Mouse (Mus musculus) lung, embryonic 16.5 days (tissue): Measurements from ENCODE around the gene BC028528. TPM values are rescaled to one million over a fixed set of nuclear protein-coding genes. Genes with fewer than 3 reads are reported as not detected.
"Not testable (repeated sequence)": the region's sequence is repeated elsewhere in the genome, so short reads cannot be mapped to it uniquely, and the experiment has no call there.

ENCODE experiments used
- ATAC-seq: fragments of 200-750 bp; cut with Nextera tagmentation; 2 replicates; pipeline ENCODE4 v1.8.0; 2017; ENCODE audit warnings: low read depth, mild to moderate bottlenecking, moderate library complexity
- H3K27ac ChIP-seq: fragments of 300-500 bp; sonication (generic); 2 replicates; pipeline ENCODE4 v1.5.1; 2014; ENCODE audit warnings: mild to moderate bottlenecking, control low read depth, low read length
- H3K27me3 ChIP-seq: fragments of 300-500 bp; sonication (generic); 2 replicates; pipeline ENCODE4 v1.6.1; 2014; ENCODE audit warnings: low read depth, low read length, mixed read lengths; ENCODE audit not compliant: control insufficient read depth, insufficient read depth
- H3K36me3 ChIP-seq: fragments of 300-500 bp; sonication (generic); 2 replicates; pipeline ENCODE4 v1.6.1; 2014; ENCODE audit warnings: low read length; ENCODE audit not compliant: control insufficient read depth, insufficient read depth
- H3K4me1 ChIP-seq: fragments of 300-500 bp; sonication (generic); replicated peaks from 2 replicates; pipeline ENCODE4 v1.6.1; 2014; ENCODE audit warnings: low read length, mixed read lengths; ENCODE audit not compliant: control insufficient read depth, insufficient read depth
- H3K4me2 ChIP-seq: fragments of 300-500 bp; sonication (generic); 2 replicates; pipeline ENCODE4 v1.6.1; 2014; ENCODE audit warnings: low read depth, low read length, control low read depth
- H3K4me3 ChIP-seq: fragments of 300-500 bp; sonication (generic); 2 replicates; pipeline ENCODE4 v1.5.1; 2014; ENCODE audit warnings: mild to moderate bottlenecking, low read length, control low read depth
- H3K9ac ChIP-seq: fragments of 300-500 bp; sonication (generic); 2 replicates; pipeline ENCODE4 v1.6.1; 2014; ENCODE audit warnings: low read length, control low read depth
- H3K9me3 ChIP-seq: fragments of 300-500 bp; sonication (generic); 2 replicates; pipeline ENCODE4 v1.6.1; 2016; ENCODE audit warnings: low read length; ENCODE audit not compliant: control insufficient read depth
- WGBS: fragments of 180-500 bp; shearing (Covaris S2); extraction: QIAGEN DNeasy Blood & Tissue Kit; methylation state at CpG from one replicate; pipeline ENCODE4 v1.1.7; 2014; 5-methylcytosine and 5-hydroxymethylcytosine counted together
- polyA plus RNA-seq: library from polyadenylated mRNA; unstranded; fragments of >200 nt; fragmentation: Nextera tagmentation; extraction: Ambion mirVana; gene quantifications from 2 replicates; pipeline ENCODE4 v1.2.1, GENCODE M21; 2015

The BC028528 gene
- polyA plus RNA-seq, 1 experiment from 2014 or later, result 81.5 TPM

DNA sequence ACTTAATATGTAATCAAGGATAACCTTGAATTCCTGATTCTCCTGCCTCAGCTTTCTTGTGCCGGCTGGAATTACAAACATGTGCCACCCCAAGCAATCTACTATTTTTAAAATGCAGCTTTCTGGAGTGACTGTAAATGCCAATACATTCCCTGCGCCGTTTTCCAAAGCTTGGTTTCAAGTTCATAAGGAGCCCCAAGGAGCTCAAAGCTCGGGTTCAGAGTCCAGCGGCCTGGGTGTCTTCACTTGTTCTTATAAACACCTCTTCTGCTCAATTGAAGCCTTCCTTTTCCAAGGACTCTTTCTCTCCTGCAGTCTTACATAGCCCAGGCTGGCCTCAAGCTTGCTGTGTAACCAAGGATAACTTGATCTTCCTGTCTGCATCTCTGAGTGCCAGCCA, 25.7 kb downstream of the BC028528 start:
- Histone ChIP-seq H3K4me3 (no peak overlapping the region), H3K4me2 (no peak overlapping the region), H3K36me3 (peaks cover 28% of the 10 kb centered on the region), H3K9me3 (no peaks in the 10 kb centered on the region), H3K27ac (no peak overlapping the region), H3K4me1 (peaks cover 4% of the 10 kb centered on the region), H3K27me3 (no peaks in the 10 kb centered on the region), H3K9ac (no peak overlapping the region)
- 85% methylated on average over 5 of the region's 5 CpGs for WGBS
- no peak for ATAC-seq

GRCm38 (mm10) chr3:95865571-95865970, 26.2 kb downstream of the BC028528 start:
- Histone ChIP-seq H3K27me3 (no peaks in the 10 kb centered on the region), H3K36me3 (peaks cover 28% of the 10 kb centered on the region), H3K4me1 (peaks cover 3% of the 10 kb centered on the region), H3K9ac (no peak overlapping the region), H3K27ac (no peak overlapping the region), H3K4me3 (no peak overlapping the region), H3K9me3 (no peaks in the 10 kb centered on the region), H3K4me2 (no peak overlapping the region)
- no peak for ATAC-seq
- whole genome bisulfite sequencing, result 87% methylated on average over 20 of the region's 20 CpGs

DNA sequence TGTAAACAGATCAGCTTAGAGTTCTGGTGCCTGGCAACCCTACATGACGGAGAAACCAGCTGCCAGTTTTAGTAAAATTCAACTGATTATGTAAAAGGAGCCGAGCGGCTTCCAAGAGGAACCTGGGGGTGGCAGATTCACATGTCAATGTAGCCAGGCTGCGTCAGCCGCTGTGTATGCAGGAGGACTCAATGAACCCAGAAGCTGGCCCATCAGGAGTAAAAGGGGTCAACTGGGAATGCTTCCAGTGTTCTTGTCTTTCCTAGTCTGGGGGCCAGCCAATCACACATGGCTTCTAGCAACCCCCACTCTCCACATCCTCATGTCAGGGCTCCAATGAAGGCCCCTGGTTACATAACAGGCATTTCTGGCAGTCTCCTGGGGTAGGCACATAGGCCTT, 26.8 kb downstream of the BC028528 start:
- Histone ChIP-seq H3K9ac (no peak overlapping the region), H3K36me3 (peaks cover 28% of the 10 kb centered on the region), H3K27me3 (no peaks in the 10 kb centered on the region), H3K27ac (no peak overlapping the region), H3K9me3 (no peaks in the 10 kb centered on the region), H3K4me1 (no peaks in the 10 kb centered on the region), H3K4me3 (no peak overlapping the region), H3K4me2 (no peak overlapping the region)
- ATAC-seq, result no peak
- 82% methylated on average over 5 of the region's 5 CpGs for WGBS

- H3K36me3 ChIP-seq, result peaks cover 24% of the 10 kb centered on the region
- 62% methylated on average over 7 of the region's 7 CpGs for WGBS
Observed at GRCm38 (mm10) chr3:95863578-95863977, 28.2 kb downstream of the BC028528 start.

DNA sequence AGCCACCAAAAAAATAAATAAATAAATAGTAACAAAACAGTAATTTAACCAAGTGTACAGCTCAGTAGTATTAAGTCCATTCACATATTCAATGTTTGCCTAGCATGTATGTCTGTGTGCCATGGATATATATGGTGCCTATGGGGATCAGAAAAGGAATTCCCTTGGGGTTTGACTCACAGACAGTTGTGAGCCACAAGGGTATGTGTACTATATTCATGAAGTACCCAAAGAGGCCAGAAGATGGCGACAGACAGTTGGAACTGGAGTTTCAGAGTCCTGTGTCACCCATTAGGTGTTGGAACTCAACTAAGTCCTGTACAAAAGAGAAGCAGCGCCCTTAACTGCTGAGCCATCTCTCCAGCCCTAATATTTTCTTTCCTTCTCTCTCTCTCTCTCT, 30.0 kb downstream of the BC028528 start:
- peak; percentile 73 for ATAC-seq
- Histone ChIP-seq H3K4me1 (no peaks in the 10 kb centered on the region), H3K9me3 (no peaks in the 10 kb centered on the region), H3K9ac (no peak overlapping the region), H3K27ac (no peak overlapping the region), H3K36me3 (peaks cover 14% of the 10 kb centered on the region), H3K4me3 (no peak overlapping the region), H3K27me3 (no peaks in the 10 kb centered on the region), H3K4me2 (no peak overlapping the region)
- 41% methylated on average over 2 of the region's 2 CpGs for WGBS

More at GRCm38 (mm10) chr3:95863578-95863977, 28.2 kb downstream of the BC028528 start:
- Histone ChIP-seq H3K9ac (no peak overlapping the region), H3K27ac (no peak overlapping the region), H3K4me2 (no peak overlapping the region), H3K4me3 (no peak overlapping the region), H3K27me3 (no peaks in the 10 kb centered on the region), H3K4me1 (no peaks in the 10 kb centered on the region), H3K9me3 (no peaks in the 10 kb centered on the region)
- no peak for ATAC-seq

DNA sequence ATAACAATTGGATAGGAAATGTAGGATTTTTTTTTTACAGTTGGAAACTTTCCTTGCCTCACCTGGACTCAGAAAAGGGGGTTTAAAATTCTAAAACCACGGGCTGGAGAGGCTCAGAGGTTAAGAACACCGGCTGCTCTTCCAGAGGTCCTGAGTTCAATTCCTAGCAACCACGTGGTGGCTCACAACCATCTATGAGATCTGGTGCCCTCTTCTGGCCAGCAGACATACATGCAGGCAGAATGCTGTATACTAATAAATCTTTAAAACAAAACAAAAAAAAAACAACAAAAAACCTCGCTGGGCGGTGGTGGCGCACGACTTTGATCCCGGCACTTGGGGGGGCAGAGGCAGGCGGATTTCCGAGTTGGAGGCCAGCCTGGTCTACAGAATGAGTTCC, 30.6 kb downstream of the BC028528 start:
- H3K27ac ChIP-seq, result no peak overlapping the region
- H3K4me3 ChIP-seq, result no peak overlapping the region
- H3K27me3 ChIP-seq, result no peaks in the 10 kb centered on the region
- 71% methylated on average over 10 of the region's 10 CpGs for WGBS
- no peak overlapping the region for H3K9ac ChIP-seq
- peaks cover under 1% of the 10 kb centered on the region; the same call in 1 of the 2 replicates for H3K4me1 ChIP-seq
- no peak overlapping the region for H3K4me2 ChIP-seq
- no peak for ATAC-seq
- H3K9me3 ChIP-seq, result no peaks in the 10 kb centered on the region
- H3K36me3 ChIP-seq, result peaks cover 14% of the 10 kb centered on the region

DNA sequence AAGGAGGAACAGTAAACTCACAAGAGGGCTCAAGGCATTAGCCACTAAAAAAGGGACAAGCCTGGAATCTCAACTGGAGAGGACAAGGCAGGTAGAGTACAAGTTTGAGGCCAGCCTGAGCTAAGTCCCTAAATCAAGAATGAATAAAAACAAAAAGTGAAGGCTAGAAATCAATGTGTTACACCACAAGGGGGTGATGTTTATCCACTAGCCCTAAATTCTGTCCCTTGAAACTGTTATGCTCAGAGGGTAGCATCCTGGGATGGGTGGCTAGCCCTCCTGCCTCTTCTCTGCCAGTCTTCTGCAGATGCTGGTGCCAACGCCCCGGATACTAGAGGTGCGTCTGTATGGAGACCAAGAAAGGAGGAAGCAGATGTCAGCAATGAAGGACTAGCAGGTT, 31.5 kb downstream of the BC028528 start:
- Histone ChIP-seq H3K36me3 (peaks cover 11% of the 10 kb centered on the region), H3K27ac (no peak overlapping the region), H3K4me1 (peaks cover 2% of the 10 kb centered on the region; the same call in 1 of the 2 replicates), H3K4me3 (no peak overlapping the region), H3K4me2 (no peak overlapping the region), H3K9me3 (no peaks in the 10 kb centered on the region), H3K9ac (no peak overlapping the region), H3K27me3 (no peaks in the 10 kb centered on the region)
- no peak for ATAC-seq
- WGBS, result 70% methylated on average over 3 of the region's 3 CpGs

DNA sequence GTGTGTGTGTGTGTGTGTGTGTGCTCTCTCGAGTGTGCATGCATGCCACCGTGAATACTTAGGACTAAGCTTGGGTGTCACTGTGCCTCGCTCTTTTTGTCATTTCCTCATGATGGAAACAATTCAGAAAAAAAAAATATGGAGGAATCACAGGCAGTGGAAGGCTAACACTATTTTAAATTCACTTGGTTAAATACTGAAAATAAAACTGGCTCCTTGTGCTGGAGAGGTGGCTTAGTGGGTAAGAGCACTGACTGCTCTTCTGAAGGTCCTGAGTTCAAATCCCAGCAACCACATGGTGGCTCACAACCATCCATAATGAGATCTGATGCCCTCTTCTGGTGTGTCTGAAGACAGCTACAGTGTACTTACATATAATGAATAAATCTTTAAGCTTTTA, 33.5 kb downstream of the BC028528 start:
- ATAC-seq, H3K4me2 ChIP-seq: not testable (repeated sequence)
- 81% methylated on average over 3 of the region's 3 CpGs for WGBS

GRCm38 (mm10) chr3:95857050-95857449, 34.8 kb downstream of the BC028528 start:
- ATAC-seq, H3K4me1 ChIP-seq: not testable (repeated sequence)
- WGBS, result 73% methylated on average over 1 of the region's 1 CpGs

More for the DNA sequence above, 33.5 kb downstream of the BC028528 start:
- H3K27me3 ChIP-seq, H3K4me3 ChIP-seq, H3K9me3 ChIP-seq, H3K27ac ChIP-seq, H3K4me1 ChIP-seq, H3K36me3 ChIP-seq, H3K9ac ChIP-seq: not testable (repeated sequence)

GRCm38 (mm10) chr3:95856115-95856514, 35.7 kb downstream of the BC028528 start:
- peaks cover 16% of the 10 kb centered on the region for H3K36me3 ChIP-seq
- peak overlapping the region; percentile 85 for H3K27ac ChIP-seq
- peak overlapping the region; percentile 74 for H3K4me2 ChIP-seq
- peak; percentile 39; the same call in 1 of the 2 replicates for ATAC-seq
- peak overlapping the region; percentile 93 for H3K9ac ChIP-seq
- H3K27me3 ChIP-seq, result no peaks in the 10 kb centered on the region
- peaks cover 8% of the 10 kb centered on the region for H3K4me1 ChIP-seq
- H3K9me3 ChIP-seq, result no peaks in the 10 kb centered on the region
- H3K4me3 ChIP-seq, result peak overlapping the region; percentile 92
- WGBS, result 21% methylated on average over 7 of the region's 7 CpGs

More at GRCm38 (mm10) chr3:95857050-95857449, 34.8 kb downstream of the BC028528 start:
- not testable (repeated sequence) for H3K9me3 ChIP-seq, H3K9ac ChIP-seq, H3K27me3 ChIP-seq, H3K4me3 ChIP-seq, H3K27ac ChIP-seq, H3K36me3 ChIP-seq, H3K4me2 ChIP-seq
